ENCODE assay signal across 9 mouse cellular contexts in genomic region chr4:135832070-135832469, GRCm38 (mm10). TPM values are rescaled to one million over a fixed set of nuclear protein-coding genes. Genes with fewer than 3 reads are reported as not detected.
DNase-seq lines count a peak whose midpoint lies in the region; ATAC-seq and TF ChIP-seq lines count a peak whose summit lies in the region.
"Had no signal": no experiment of that assay in that cellular context is flagged by ENCODE, and none has a peak within 500 bp of the region (broad histone marks: within the 10 kb centered on the region; RNA-seq: fewer than 3 reads in every experiment).

No protein-coding gene starts in this region.

- peak; percentile 52; the same call in 1 of the 2 replicates for TF ChIP-seq POLR2A in heart, adult 2 months (IDR thresholded peaks at IDR 0.05; ENCODE audit: insufficient read depth, low read depth, low read length)
- TF ChIP-seq POLR2A in limb, embryonic 14.5 days (IDR thresholded peaks at IDR 0.05; ENCODE audit: borderline replicate concordance, extremely low read depth, insufficient read depth, insufficient read length): no peak

- H3K27me3 ChIP-seq in heart, adult 2 months (ENCODE audit: control insufficient read depth, insufficient read depth, low read length): no peaks in the 10 kb centered on the region
- H3K27me3 ChIP-seq in embryonic facial prominence, embryonic 15.5 days: no peaks in the 10 kb centered on the region
- H3K27me3 ChIP-seq in limb, embryonic 14.5 days (ENCODE audit: control insufficient read depth, insufficient read depth, low read length): no peaks in the 10 kb centered on the region

- peak overlapping the region; percentile 74 for H3K27ac ChIP-seq in heart, adult 2 months
- H3K27ac ChIP-seq in embryonic facial prominence, embryonic 15.5 days (replicated peaks): peak overlapping the region; percentile 48; the same call in 1 of the 2 replicates
- H3K27ac ChIP-seq in limb, embryonic 14.5 days (replicated peaks; ENCODE audit: low read depth, low read length): peak overlapping the region; percentile 30; the same call in 1 of the 2 replicates
- H3K27ac ChIP-seq: liver, embryonic 14.5 days had no signal

- no peak overlapping the region for H3K9ac ChIP-seq in heart, adult 2 months (ENCODE audit: low read depth, low read length)
- no peak overlapping the region for H3K9ac ChIP-seq in embryonic facial prominence, embryonic 15.5 days
- no peak overlapping the region for H3K9ac ChIP-seq in limb, embryonic 14.5 days (ENCODE audit: low read depth, low read length, severe bottlenecking)
- H3K9ac ChIP-seq: liver, embryonic 14.5 days had no signal

- H3K4me2 ChIP-seq in embryonic facial prominence, embryonic 15.5 days (replicated peaks): no peak overlapping the region
- H3K4me2 ChIP-seq in limb, embryonic 14.5 days (replicated peaks; ENCODE audit: low read depth, low read length, severe bottlenecking): no peak overlapping the region

- DNase-seq in heart, adult 2 months: peak in 1 of 2 experiments; percentile 60
- no peak for DNase-seq in heart, postnatal 25 days (ENCODE audit: low spot score)
- DNase-seq in NIH3T3 (ENCODE audit: low read depth): peak; percentile 14
- DNase-seq in limb, embryonic 14.5 days (ENCODE audit: low spot score): no peak
- no peak for DNase-seq in thymus, postnatal 36 days
- DNase-seq in cerebellum, postnatal 25 days: no peak
- DNase-seq: right cerebral cortex, postnatal 14 days had no signal

- H3K4me3 ChIP-seq in heart, adult 2 months: no peak overlapping the region
- no peak overlapping the region for H3K4me3 ChIP-seq in embryonic facial prominence, embryonic 15.5 days (replicated peaks)
- no peak overlapping the region for H3K4me3 ChIP-seq in limb, embryonic 14.5 days (replicated peaks; ENCODE audit: low read length)

- no peaks in the 10 kb centered on the region for H3K79me2 ChIP-seq in heart, adult 2 months (replicated peaks; ENCODE audit: control insufficient read depth, insufficient read depth, low read length)

- ATAC-seq in embryonic facial prominence, embryonic 15.5 days (ENCODE audit: insufficient number of reproducible peaks, low FRiP score, low TSS enrichment, low read depth): no peak
- ATAC-seq in limb, embryonic 14.5 days (ENCODE audit: low FRiP score, low read depth): no peak

- 55% methylated on average over 11 of the region's 11 CpGs for WGBS in heart, adult 2 months
- WGBS in embryonic facial prominence, embryonic 15.5 days: 53% methylated on average over 11 of the region's 11 CpGs
- WGBS in limb, embryonic 14.5 days: 62% methylated on average over 11 of the region's 11 CpGs

- H3K9me3 ChIP-seq in embryonic facial prominence, embryonic 15.5 days (replicated peaks): no peaks in the 10 kb centered on the region
- no peaks in the 10 kb centered on the region for H3K9me3 ChIP-seq in limb, embryonic 14.5 days (ENCODE audit: control insufficient read depth, low read length)

- TF ChIP-seq CTCF in heart, adult 2 months (IDR thresholded peaks at IDR 0.05): no peak

- intact Hi-C loops in heart, adult 2 months (cut with DNase I): no loop called here
- intact Hi-C loops in heart, postnatal 25 days (cut with DNase I): no loop called here

- 0 out of 2 replicates have a peak, but pooled peaks have one; percentile 27 for TF ChIP-seq EP300 in heart, adult 2 months (IDR thresholded peaks at IDR 0.05; ENCODE audit: insufficient read depth, low read depth, low read length)

- peaks cover 10% of the 10 kb centered on the region for H3K4me1 ChIP-seq in heart, adult 2 months (ENCODE audit: control insufficient read depth, insufficient read depth, low read length)
- H3K4me1 ChIP-seq in embryonic facial prominence, embryonic 15.5 days: peaks cover 20% of the 10 kb centered on the region
- peaks cover 34% of the 10 kb centered on the region for H3K4me1 ChIP-seq in limb, embryonic 14.5 days (ENCODE audit: control insufficient read depth, insufficient read depth, low read length)

- peaks cover 3% of the 10 kb centered on the region; the same call in 1 of the 2 replicates for H3K36me3 ChIP-seq in heart, adult 2 months (ENCODE audit: control insufficient read depth, insufficient read depth, low read length)
- H3K36me3 ChIP-seq in embryonic facial prominence, embryonic 15.5 days: no peaks in the 10 kb centered on the region
- H3K36me3 ChIP-seq in limb, embryonic 14.5 days (ENCODE audit: control insufficient read depth, insufficient read depth, low read length): no peaks in the 10 kb centered on the region

RNA-seq across cellular contexts. Expression of gene Srsf10, which starts 23.5 kb away (rescaled TPM):
- 10 to 100 TPM; 45.3 to 49.1 TPM for total RNA-seq in heart, adult 2 months (2021)
- polyA plus RNA-seq in heart, adult 2 months (2012; rRNA removed): 28.8 and 37.7 TPM in 2 replicates
- 10 to 100 TPM; 41.7 to 47.7 TPM for total RNA-seq in heart, postnatal 25 days (2021)
- 198 and 214 TPM in 2 replicates for polyA plus RNA-seq in embryonic facial prominence, embryonic 15.5 days (2015; fragmentation: Nextera tagmentation; extraction: Ambion mirVana)
- polyA plus RNA-seq in limb, embryonic 14.5 days (2012; rRNA removed): 139 and 145 TPM in 2 replicates
- 258 and 273 TPM in 2 replicates for polyA plus RNA-seq in limb, embryonic 14.5 days (2014; fragmentation: Nextera tagmentation; extraction: Ambion mirVana)

RNA-seq across cellular contexts. Expression of gene Pnrc2, which starts 41.6 kb away (rescaled TPM):
- total RNA-seq in heart, adult 2 months (2021): 10 to 100 TPM; 58.8 to 81.2 TPM
- polyA plus RNA-seq in heart, adult 2 months (2012; rRNA removed): 14.9 and 35.4 TPM in 2 replicates
- 10 to 100 TPM; 57.7 to 67.0 TPM for total RNA-seq in heart, postnatal 25 days (2021)
- 157 and 161 TPM in 2 replicates for polyA plus RNA-seq in embryonic facial prominence, embryonic 15.5 days (2015; fragmentation: Nextera tagmentation; extraction: Ambion mirVana)
- 105 and 106 TPM in 2 replicates for polyA plus RNA-seq in limb, embryonic 14.5 days (2012; rRNA removed)
- polyA plus RNA-seq in limb, embryonic 14.5 days (2014; fragmentation: Nextera tagmentation; extraction: Ambion mirVana): 165 and 178 TPM in 2 replicates
